Mouse (Mus musculus) adrenal gland, postnatal 14 days (tissue): ENCODE measurements around the gene Rpl34. TPM values are rescaled to one million over a fixed set of nuclear protein-coding genes. Genes with fewer than 3 reads are reported as not detected.

Source experiments
- DNase-seq: peaks from one replicate; pipeline ENCODE4 v3.0.0; 2021; ENCODE audit warnings: mixed read lengths
- total RNA-seq: library from RNA; stranded (reverse); gene quantifications from 2 replicates; pipeline ENCODE4 v1.2.3, GENCODE M21; 2021

Gene Rpl34
- total RNA-seq, 1 experiment from 2014 or later = 654 TPM

- DNase-seq = peak; percentile 81
Observed at GRCm38 (mm10) chr3:130714775-130715568, 15.2 kb downstream of the Rpl34 start.

GRCm38 (mm10) chr3:130712891-130713290 lies 17.3 kb downstream of the Rpl34 start:
- no peak for DNase-seq

DNA sequence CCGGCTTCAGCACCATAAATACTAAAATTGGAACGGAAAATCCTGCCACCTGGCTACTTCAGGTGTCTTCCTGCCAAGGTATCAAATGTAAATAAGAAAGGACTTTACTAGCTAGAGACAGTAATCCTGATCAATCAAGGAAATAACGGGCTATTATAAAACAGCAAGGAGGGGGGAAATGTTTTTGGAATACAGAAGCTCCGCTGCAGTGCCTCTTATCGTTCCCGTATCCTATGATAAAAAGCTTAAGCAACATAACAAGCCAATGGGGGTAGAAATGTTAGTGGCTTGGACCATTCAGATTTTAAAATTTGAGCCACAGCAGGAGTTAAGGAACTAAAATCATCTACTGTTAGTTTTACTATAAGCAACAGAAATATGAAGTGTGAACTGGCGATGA lies 20.1 kb downstream of the Rpl34 start:
- no peak for DNase-seq

DNA sequence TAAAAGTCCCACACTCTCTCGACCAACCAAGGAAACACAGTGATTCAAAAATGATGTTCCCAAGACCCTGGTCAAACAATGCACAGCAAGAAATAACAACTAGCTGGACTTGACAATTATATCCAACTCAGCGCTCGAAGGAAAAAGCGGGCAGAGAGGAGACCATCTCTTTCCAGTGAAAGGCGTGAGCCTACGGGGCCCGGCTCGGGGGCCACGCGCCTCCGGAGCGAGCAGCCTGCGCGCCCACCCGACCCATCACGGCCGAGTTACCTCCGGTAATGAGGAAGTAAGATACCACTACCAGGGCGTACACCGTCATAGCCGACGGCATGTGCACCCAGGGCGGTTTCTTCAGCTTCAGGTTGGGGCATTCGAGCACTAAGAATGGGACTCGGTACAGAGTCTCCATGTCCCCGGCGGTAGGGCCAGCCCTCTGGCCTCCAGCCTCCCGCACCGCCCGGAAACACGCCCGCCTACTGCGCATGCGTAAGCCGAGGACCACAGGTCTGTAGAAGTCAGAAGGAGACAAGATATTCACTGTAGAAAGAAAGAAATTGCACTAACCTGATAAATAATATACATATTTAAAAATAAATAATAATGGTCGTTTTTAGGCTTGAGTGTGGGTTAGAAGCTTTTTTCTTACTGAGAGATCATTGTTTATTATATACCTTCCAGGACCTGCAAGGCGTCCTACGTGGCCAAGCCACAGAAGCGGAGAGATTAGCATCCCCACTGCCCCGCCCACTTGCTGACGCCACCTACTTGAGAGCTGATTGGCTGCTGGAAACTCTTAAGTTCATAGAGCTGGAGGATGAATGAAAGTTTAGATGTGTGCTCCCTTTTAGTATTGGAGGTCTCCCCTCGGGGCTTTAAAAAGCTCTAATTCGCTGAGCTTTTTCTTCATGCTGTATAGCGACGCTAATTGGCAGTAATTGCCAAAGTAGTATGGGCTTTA lies 21.0 kb downstream of the Rpl34 start, which contains the start of gene Ostc:
Gene Ostc, minus strand, starts transcription at position 478 of the 958 bp plus-strand sequence.
- peak; percentile 97 for DNase-seq

GRCm38 (mm10) chr3:130708529-130708928 lies 21.7 kb downstream of the Rpl34 start:
- peak; percentile 33 for DNase-seq

- peak; percentile 39 for DNase-seq
Observed at GRCm38 (mm10) chr3:130702289-130702688, 27.9 kb downstream of the Rpl34 start.

GRCm38 (mm10) chr3:130697622-130698021 lies 32.6 kb downstream of the Rpl34 start:
- no peak for DNase-seq

GRCm38 (mm10) chr3:130694705-130695104 lies 35.5 kb downstream of the Rpl34 start:
- no peak for DNase-seq

DNA sequence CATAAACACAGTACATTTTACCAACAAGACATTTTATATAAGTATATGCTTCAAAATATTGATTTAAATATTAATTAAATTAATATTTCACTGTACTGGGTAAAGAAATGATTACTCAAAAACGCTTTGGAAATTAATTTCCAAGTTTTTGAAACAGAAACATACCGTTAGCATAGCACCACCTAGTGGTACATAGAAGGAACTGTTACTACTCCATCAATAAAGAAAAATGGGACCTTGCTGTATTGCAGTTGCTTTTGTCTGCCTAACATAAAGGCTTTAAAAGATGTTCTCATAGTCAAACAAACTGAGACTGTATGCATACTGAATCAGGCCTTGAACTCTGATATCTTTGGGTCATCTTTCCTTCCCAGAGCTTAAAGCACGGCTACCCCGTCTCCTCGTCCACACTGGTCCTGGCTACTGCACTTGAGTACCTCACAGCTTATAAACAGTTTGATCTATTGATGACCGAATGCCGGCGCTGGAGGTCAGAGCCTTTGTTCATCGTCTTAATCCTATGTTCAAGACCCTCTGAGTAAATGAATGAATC lies 36.1 kb downstream of the Rpl34 start:
- DNase-seq = no peak

DNA sequence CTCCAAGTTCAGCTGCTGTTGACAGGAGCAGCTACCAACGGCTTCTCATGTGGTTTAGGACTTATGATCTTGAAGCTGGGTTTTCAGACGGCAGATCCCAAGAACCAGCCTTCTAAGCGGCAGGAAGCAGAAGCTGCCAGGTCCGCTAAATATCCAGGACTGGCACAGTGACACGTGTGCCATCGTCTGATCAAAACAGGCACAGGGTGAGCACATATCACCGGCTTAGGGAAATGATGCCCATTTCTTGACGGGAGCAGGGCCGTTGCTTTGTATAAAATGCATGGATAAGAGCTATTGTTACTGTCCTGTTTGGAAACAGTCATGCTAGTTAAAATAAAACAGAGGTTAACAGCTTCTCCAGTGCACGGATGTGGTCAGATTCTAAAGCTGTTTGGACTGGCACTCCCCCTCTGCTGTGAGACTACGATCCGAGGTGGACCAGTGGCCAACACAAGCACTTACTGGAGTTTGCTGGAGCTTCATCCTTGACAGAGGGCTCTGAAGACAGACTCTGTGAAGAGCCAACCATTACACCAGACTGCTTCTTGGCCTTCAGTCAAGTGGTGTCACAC lies 38.5 kb downstream of the Rpl34 start:
- DNase-seq = no peak

DNA sequence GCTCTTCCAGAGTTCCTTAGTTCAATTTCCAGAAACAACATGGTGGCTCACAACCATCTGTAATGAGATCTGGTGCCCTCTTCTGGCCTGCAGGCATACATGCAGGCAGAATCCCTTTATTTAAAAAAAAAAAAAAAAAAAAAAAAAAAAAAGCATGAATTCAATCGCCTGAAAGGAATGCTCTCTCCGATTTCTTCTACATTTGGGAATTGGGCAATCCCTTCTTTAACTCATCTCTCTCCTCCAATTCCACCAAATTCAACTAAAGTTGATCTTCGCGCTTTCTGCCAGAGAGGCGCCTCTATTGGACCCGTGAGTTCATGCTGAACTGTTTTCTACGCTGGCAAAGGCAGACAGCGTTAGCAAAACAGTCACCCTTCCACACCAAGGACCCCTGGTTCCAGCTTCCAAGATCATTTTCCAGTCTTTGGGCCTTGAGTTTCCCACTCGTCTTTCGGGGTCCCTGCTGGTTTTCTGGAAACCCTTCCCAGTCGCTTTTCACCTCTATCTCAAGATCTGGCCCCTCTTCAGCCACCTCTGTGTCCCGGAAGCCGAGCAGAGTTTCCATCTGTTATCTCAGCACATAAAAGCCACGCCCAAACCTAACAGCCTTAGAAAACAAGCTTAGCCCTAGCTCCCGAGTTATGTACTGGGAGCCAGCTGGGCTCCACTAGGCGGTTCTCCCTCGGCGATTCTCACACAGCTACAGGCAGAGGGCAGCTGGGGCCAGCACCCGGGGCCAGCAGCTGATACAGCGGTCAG lies 39.2 kb downstream of the Rpl34 start:
- peak; percentile 50 for DNase-seq

GRCm38 (mm10) chr3:130689630-130690029 lies 40.6 kb downstream of the Rpl34 start:
- peak; percentile 89 for DNase-seq

DNA sequence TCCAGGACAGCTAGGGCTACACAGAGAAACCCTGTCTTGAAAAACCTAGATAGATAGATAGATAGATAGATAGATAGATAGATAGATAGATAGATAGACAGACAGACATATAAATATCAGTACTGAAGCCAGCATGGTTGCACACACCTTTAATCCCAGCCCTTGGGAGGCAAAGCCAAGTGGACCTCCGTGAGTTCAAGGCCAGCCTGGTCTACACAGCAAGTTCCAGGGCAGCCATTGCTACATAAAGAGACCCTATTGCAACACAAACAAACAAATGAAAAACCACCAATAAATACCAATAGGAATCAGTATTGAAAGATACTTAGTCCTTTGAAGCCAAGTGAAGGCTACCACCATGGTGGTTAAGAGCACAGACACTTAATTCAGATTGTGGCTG lies 43.1 kb downstream of the Rpl34 start:
- DNase-seq = no peak

- DNase-seq = no peak
Observed at GRCm38 (mm10) chr3:130685014-130685366, 45.2 kb downstream of the Rpl34 start.

DNA sequence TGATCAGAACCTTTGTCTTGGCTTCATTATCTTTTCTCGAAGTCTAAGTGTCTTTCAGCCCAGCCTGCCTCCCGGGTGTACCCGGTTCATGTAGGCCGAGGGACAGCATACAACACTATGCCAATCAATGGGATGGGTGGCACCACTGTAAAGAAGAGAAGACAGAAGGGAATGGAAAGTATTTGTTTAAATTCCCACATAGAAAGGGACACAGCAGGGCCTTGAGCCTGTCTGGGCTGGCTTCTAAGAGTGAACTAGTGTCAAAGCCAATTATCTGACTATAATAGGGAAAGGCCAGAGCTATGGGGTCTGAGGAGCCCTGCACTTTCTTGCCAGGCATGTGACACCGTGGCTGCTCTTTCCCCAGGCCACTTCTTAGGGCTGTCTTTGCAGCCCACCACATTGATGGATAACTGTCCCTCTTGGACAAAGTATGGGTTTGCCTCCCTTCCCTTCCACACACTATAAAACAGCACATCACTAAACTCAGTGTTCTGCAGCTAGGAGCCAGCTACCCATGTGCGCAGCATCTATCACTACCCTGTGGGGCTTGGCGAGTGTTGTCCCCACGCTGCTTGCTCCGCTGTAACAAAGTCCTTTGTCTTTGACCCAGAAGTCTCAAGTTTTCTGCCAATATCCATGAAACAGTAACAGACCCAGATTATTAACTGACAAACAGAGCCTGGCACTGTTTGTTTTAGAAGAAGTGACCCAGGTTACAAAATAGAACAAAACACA lies 45.8 kb downstream of the Rpl34 start:
- DNase-seq = no peak

DNA sequence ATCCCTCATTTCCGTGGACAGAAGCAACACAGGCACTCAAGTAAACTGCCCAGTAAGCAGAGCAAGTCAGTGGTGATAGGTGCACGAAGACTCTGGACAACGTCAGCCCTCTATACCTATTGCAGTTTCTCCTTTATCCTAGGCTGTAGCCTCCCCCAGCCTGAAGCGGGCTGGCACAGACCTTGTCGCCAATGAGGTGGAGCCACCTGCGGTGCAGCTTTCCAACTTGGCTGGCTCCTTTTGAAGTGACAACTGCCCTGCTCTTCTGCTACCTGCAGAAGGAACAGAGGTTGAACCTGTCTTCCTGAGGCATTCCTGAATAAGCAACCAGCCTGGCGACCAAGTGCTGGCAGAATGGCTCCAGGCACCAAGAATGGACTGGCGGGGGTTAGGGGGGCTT lies 46.4 kb downstream of the Rpl34 start:
- DNase-seq = no peak

DNA sequence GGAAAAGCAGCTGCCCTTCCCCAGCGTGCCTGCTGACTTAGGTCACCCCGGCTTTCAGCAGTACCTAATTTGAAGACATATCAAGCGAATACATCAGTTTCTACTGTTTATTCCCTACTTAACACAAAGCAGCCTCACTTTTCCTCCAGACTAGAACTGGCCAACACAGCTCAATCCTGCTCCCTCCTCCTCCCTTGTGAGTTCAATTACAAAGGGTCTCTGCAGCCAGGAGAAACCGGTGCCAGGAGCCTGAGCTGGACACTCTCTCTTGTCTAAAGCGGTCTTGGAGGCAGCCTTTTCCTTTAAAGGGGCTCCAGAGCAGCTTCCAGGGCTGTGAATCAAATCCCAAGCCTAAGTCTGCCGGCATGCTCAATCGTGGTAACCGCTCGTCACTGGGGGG lies 48.0 kb downstream of the Rpl34 start:
- DNase-seq = no peak

- no peak for DNase-seq
Observed at GRCm38 (mm10) chr3:130681226-130681625, 49.0 kb downstream of the Rpl34 start.

GRCm38 (mm10) chr3:130677671-130678460 lies 52.3 kb downstream of the Rpl34 start:
- DNase-seq = no peak
